Mouse (Mus musculus) bone marrow macrophage, adult 2 months (primary cell): ENCODE measurements at regions not wholly inside any gene's neighbourhood (a gene's known extent, or its start where the extent isn't known, plus 50 kb on each side); places are given as distances from the start of the nearest gene placed in this dataset.

Source experiments
- CTCF ChIP-seq: IDR thresholded peaks from 2 replicates; pipeline ENCODE4 v1.5.1; 2012; ENCODE audit warnings: low read depth, mild to moderate bottlenecking, low read length, moderate library complexity
- POLR2A ChIP-seq: IDR thresholded peaks from 2 replicates; pipeline ENCODE4 v1.6.1; 2012; ENCODE audit warnings: mild to moderate bottlenecking, low read depth, low read length, borderline replicate concordance

- TF ChIP-seq CTCF, result no peak
- TF ChIP-seq POLR2A, result no peak
Observed at GRCm38 (mm10) chr14:89554127-89554526, 1082.9 kb upstream of the Pcdh20 start.
